Mouse (Mus musculus) layer of hippocampus, adult 9-10 months (tissue): ENCODE results near the gene Lurap1l.

Experiments used
- DNase-seq: peaks from one replicate; pipeline ENCODE4 v3.0.0; 2022; ENCODE audit warnings: low spot score

Gene Lurap1l

GRCm38 (mm10) chr4:80917812-80918211 is 7.4 kb downstream of the Lurap1l start:
- DNase-seq = no peak

- no peak for DNase-seq
Observed at GRCm38 (mm10) chr4:80918526-80919129, 8.2 kb downstream of the Lurap1l start.

- DNase-seq = no peak
Observed at GRCm38 (mm10) chr4:80919217-80919867, 8.9 kb downstream of the Lurap1l start.

- DNase-seq = no peak
Observed at GRCm38 (mm10) chr4:80921646-80922489, 11.4 kb downstream of the Lurap1l start.

GRCm38 (mm10) chr4:80922654-80923053 is 12.2 kb downstream of the Lurap1l start:
- no peak for DNase-seq

GRCm38 (mm10) chr4:80924815-80925214 is 14.4 kb downstream of the Lurap1l start:
- no peak for DNase-seq

- DNase-seq = peak; percentile 65
Observed at GRCm38 (mm10) chr4:80925752-80926519, 15.5 kb downstream of the Lurap1l start.

GRCm38 (mm10) chr4:80934749-80935148 is 24.3 kb downstream of the Lurap1l start:
- DNase-seq = no peak

GRCm38 (mm10) chr4:80939115-80939514 is 28.7 kb downstream of the Lurap1l start:
- DNase-seq = no peak

GRCm38 (mm10) chr4:80940946-80941345 is 30.5 kb downstream of the Lurap1l start:
- DNase-seq = no peak

GRCm38 (mm10) chr4:80941978-80942377 is 31.5 kb downstream of the Lurap1l start:
- DNase-seq = no peak

- no peak for DNase-seq
Observed at GRCm38 (mm10) chr4:80944605-80945004, 34.2 kb downstream of the Lurap1l start.

GRCm38 (mm10) chr4:80949110-80949509 is 38.7 kb downstream of the Lurap1l start:
- no peak for DNase-seq

- no peak for DNase-seq
Observed at GRCm38 (mm10) chr4:80949720-80950119, 39.3 kb downstream of the Lurap1l start.

- no peak for DNase-seq
Observed at GRCm38 (mm10) chr4:80950280-80950781, 39.9 kb downstream of the Lurap1l start.

GRCm38 (mm10) chr4:80952653-80953052 is 42.2 kb downstream of the Lurap1l start:
- DNase-seq = no peak

- DNase-seq = no peak
Observed at GRCm38 (mm10) chr4:80955942-80956341, 45.5 kb downstream of the Lurap1l start.

GRCm38 (mm10) chr4:80967526-80967925 is 57.1 kb downstream of the Lurap1l start:
- no peak for DNase-seq

- DNase-seq = no peak
Observed at GRCm38 (mm10) chr4:80971846-80972245, 61.4 kb downstream of the Lurap1l start.

- no peak for DNase-seq
Observed at GRCm38 (mm10) chr4:80973896-80974295, 63.5 kb downstream of the Lurap1l start.

GRCm38 (mm10) chr4:80990819-80991218 is 80.4 kb downstream of the Lurap1l start:
- no peak for DNase-seq

GRCm38 (mm10) chr4:81003528-81003927 is 93.1 kb downstream of the Lurap1l start:
- no peak for DNase-seq
